Comparison of ENCODE assay signal across 9 mouse cellular contexts in genomic region chr9:49758436-49758835, GRCm38 (mm10). TPM values are rescaled to one million over a fixed set of nuclear protein-coding genes. Genes with fewer than 3 reads are reported as not detected.
DNase-seq lines count a peak whose midpoint lies in the region; ATAC-seq and TF ChIP-seq lines count a peak whose summit lies in the region.
"Had no signal": no experiment of that assay in that cellular context is flagged by ENCODE, and none has a peak within 500 bp of the region (broad histone marks: within the 10 kb centered on the region; RNA-seq: fewer than 3 reads in every experiment).

No protein-coding gene starts in this region.

- 32% methylated on average over 2 of the region's 2 CpGs for WGBS in kidney, embryonic 15.5 days
- 21% methylated on average over 2 of the region's 2 CpGs for WGBS in limb, embryonic 14.5 days

- H3K4me1 ChIP-seq in kidney, embryonic 15.5 days, result peaks cover 54% of the 10 kb centered on the region
- H3K4me1 ChIP-seq in limb, embryonic 14.5 days (ENCODE audit: control insufficient read depth, insufficient read depth, low read length), result peaks cover 9% of the 10 kb centered on the region

- no peak overlapping the region for H3K9ac ChIP-seq in kidney, embryonic 15.5 days
- no peak overlapping the region for H3K9ac ChIP-seq in limb, embryonic 14.5 days (ENCODE audit: low read depth, low read length, severe bottlenecking)

- H3K27me3 ChIP-seq in kidney, embryonic 15.5 days, result no peaks in the 10 kb centered on the region
- H3K27me3 ChIP-seq in limb, embryonic 14.5 days (ENCODE audit: control insufficient read depth, insufficient read depth, low read length), result no peaks in the 10 kb centered on the region

- TF ChIP-seq POLR2A in limb, embryonic 14.5 days (IDR thresholded peaks at IDR 0.05; ENCODE audit: borderline replicate concordance, extremely low read depth, insufficient read depth, insufficient read length), result no peak

- H3K4me3 ChIP-seq in kidney, embryonic 15.5 days (replicated peaks), result no peak overlapping the region
- no peak overlapping the region for H3K4me3 ChIP-seq in limb, embryonic 14.5 days (replicated peaks; ENCODE audit: low read length)

- H3K36me3 ChIP-seq in kidney, embryonic 15.5 days, result no peaks in the 10 kb centered on the region
- H3K36me3 ChIP-seq in limb, embryonic 14.5 days (ENCODE audit: control insufficient read depth, insufficient read depth, low read length), result no peaks in the 10 kb centered on the region

- no peak for DNase-seq in kidney, postnatal 25 days
- DNase-seq in adrenal gland, adult (ENCODE audit: inconsistent age in 2 of 2, low spot score in 1 of 2), result peak; percentile 31 to 82
- DNase-seq in cerebellum, postnatal 10 days, result peak; percentile 81 to 88
- peak; percentile 40 for DNase-seq in limb, embryonic 14.5 days (ENCODE audit: low spot score)
- DNase-seq in right cerebral cortex, postnatal 14 days, result peak; percentile 59
- DNase-seq in thymus, postnatal 0 days (ENCODE audit: low spot score), result no peak
- DNase-seq in ovary, postnatal 36 days (ENCODE audit: low spot score), result no peak

- H3K9me3 ChIP-seq in kidney, embryonic 15.5 days (replicated peaks), result no peaks in the 10 kb centered on the region
- H3K9me3 ChIP-seq in limb, embryonic 14.5 days (ENCODE audit: control insufficient read depth, low read length), result no peaks in the 10 kb centered on the region

- H3K27ac ChIP-seq in kidney, embryonic 15.5 days, result peak overlapping the region; percentile 49
- H3K27ac ChIP-seq in limb, embryonic 14.5 days (replicated peaks; ENCODE audit: low read depth, low read length), result 0 out of 2 replicates have a peak overlapping the region, but pooled peaks have one; percentile 28
- H3K27ac ChIP-seq: macrophage had no signal

- H3K4me2 ChIP-seq in kidney, embryonic 15.5 days, result no peak overlapping the region; the same call in 1 of the 2 replicates
- H3K4me2 ChIP-seq in limb, embryonic 14.5 days (replicated peaks; ENCODE audit: low read depth, low read length, severe bottlenecking), result no peak overlapping the region

- ATAC-seq in kidney, embryonic 15.5 days (replicated peaks; ENCODE audit: low FRiP score), result no peak; the same call in 1 of the 2 replicates
- ATAC-seq in limb, embryonic 14.5 days (ENCODE audit: low FRiP score, low read depth), result no peak

RNA-seq across cellular contexts. Expression of gene Ncam1, which starts 40.3 kb away (rescaled TPM):
- polyA plus RNA-seq in kidney, embryonic 15.5 days (2015; fragmentation: Nextera tagmentation; extraction: Ambion mirVana), result 163 and 166 TPM in 2 replicates
- polyA plus RNA-seq in limb, embryonic 14.5 days (2012; rRNA removed), result 31.1 and 32.8 TPM in 2 replicates
- 62.5 and 77.3 TPM in 2 replicates for polyA plus RNA-seq in limb, embryonic 14.5 days (2014; fragmentation: Nextera tagmentation; extraction: Ambion mirVana)
- 4.4 and 5.8 TPM in 2 replicates for polyA plus RNA-seq in thymus, postnatal 0 days (2015; fragmentation: Nextera tagmentation; extraction: Ambion mirVana)

Comparison
In these comparisons a context has a peak if more than half of its experiments do, and no peak if none do; other contexts are left out.
1. DNase-seq: peak in adrenal gland, adult (2 of 2), cerebellum, postnatal 10 days (2 of 2), limb, embryonic 14.5 days (single experiment) and right cerebral cortex, postnatal 14 days (single experiment); none in kidney, postnatal 25 days (0 of 2), thymus, postnatal 0 days (single experiment) and ovary, postnatal 36 days (single experiment).